Mouse (Mus musculus) ES-Bruce4 (cell line): ENCODE results near the gene Cyp1a2.

Experiments
- CTCF ChIP-seq: IDR thresholded peaks from one replicate; pipeline ENCODE4 v1.8.1; 2011; ENCODE audit warnings: low read depth, low read length
- EP300 ChIP-seq: IDR thresholded peaks from 2 replicates; pipeline ENCODE4 v1.6.1; 2011; ENCODE audit warnings: low read depth, low read length; ENCODE audit not compliant: insufficient read depth
- POLR2A ChIP-seq: IDR thresholded peaks from one replicate; pipeline ENCODE4 v1.8.1; 2011; ENCODE audit warnings: low read length; ENCODE audit not compliant: insufficient read depth

- TF ChIP-seq POLR2A (no peak), CTCF (no peak), EP300 (no peak)
Measured at GRCm38 (mm10) chr9:57688606-57689005, 5.1 kb upstream of the Cyp1a2 start.
